Mouse (Mus musculus) midbrain, embryonic 11.5 days (tissue): ENCODE data around the gene Tmem130. TPM values are rescaled to one million over a fixed set of nuclear protein-coding genes. Genes with fewer than 3 reads are reported as not detected.
A peak's percentile ranks its signal among the peaks of the same experiment; 100 is the strongest.

Source experiments
- ATAC-seq: fragments of 200-750 bp; cut with Nextera tagmentation; 2 replicates; pipeline ENCODE4 v1.8.0; 2017; ENCODE audit warnings: moderate TSS enrichment, moderate library complexity; ENCODE audit not compliant: low FRiP score
- DNase-seq: peaks from one replicate; pipeline ENCODE4 v3.0.0; 2015; ENCODE audit warnings: low spot score; ENCODE audit errors: missing footprints
- H3K27ac ChIP-seq: fragments of 300-500 bp; sonication (generic); 2 replicates; pipeline ENCODE4 v1.5.1; 2014; ENCODE audit warnings: low read depth, low read length
- H3K27me3 ChIP-seq: fragments of 300-500 bp; sonication (generic); 2 replicates; pipeline ENCODE4 v1.6.1; 2014; ENCODE audit warnings: mild to moderate bottlenecking, low read length, moderate library complexity, mixed read lengths; ENCODE audit not compliant: control insufficient read depth, insufficient read depth
- H3K36me3 ChIP-seq: fragments of 300-500 bp; sonication (generic); 2 replicates; pipeline ENCODE4 v1.6.1; 2014; ENCODE audit warnings: mild to moderate bottlenecking, low read length, moderate library complexity, mixed read lengths; ENCODE audit not compliant: control insufficient read depth, insufficient read depth
- H3K4me1 ChIP-seq: fragments of 300-500 bp; sonication (generic); 2 replicates; pipeline ENCODE4 v1.6.1; 2014; ENCODE audit warnings: low read length; ENCODE audit not compliant: control insufficient read depth, insufficient read depth
- H3K4me2 ChIP-seq: fragments of 300-500 bp; sonication (generic); 2 replicates; pipeline ENCODE4 v1.6.1; 2014; ENCODE audit warnings: mild to moderate bottlenecking, moderate library complexity
- H3K4me3 ChIP-seq: fragments of 300-500 bp; sonication (generic); 2 replicates; pipeline ENCODE4 v1.5.1; 2014; ENCODE audit warnings: low read depth, low read length
- H3K9ac ChIP-seq: fragments of 300-500 bp; sonication (generic); 2 replicates; pipeline ENCODE4 v1.6.1; 2014; ENCODE audit warnings: low read length
- H3K9me3 ChIP-seq: fragments of 300-500 bp; sonication (generic); 2 replicates; pipeline ENCODE4 v1.6.1; 2016; ENCODE audit warnings: low read length; ENCODE audit not compliant: control insufficient read depth
- WGBS: fragments of 180-500 bp; shearing (Covaris S2); extraction: QIAGEN DNeasy Blood & Tissue Kit; methylation state at CpG from one replicate; pipeline ENCODE4 v1.1.7; 2014; 5-methylcytosine and 5-hydroxymethylcytosine counted together
- polyA plus RNA-seq: library from polyadenylated mRNA; unstranded; fragments of >200 nt; fragmentation: Nextera tagmentation; extraction: Ambion mirVana; gene quantifications from 2 replicates; pipeline ENCODE4 v1.2.1, GENCODE M21; 2014

Tmem130 gene
- 20.1 and 20.6 TPM in 2 replicates for polyA plus RNA-seq

DNA sequence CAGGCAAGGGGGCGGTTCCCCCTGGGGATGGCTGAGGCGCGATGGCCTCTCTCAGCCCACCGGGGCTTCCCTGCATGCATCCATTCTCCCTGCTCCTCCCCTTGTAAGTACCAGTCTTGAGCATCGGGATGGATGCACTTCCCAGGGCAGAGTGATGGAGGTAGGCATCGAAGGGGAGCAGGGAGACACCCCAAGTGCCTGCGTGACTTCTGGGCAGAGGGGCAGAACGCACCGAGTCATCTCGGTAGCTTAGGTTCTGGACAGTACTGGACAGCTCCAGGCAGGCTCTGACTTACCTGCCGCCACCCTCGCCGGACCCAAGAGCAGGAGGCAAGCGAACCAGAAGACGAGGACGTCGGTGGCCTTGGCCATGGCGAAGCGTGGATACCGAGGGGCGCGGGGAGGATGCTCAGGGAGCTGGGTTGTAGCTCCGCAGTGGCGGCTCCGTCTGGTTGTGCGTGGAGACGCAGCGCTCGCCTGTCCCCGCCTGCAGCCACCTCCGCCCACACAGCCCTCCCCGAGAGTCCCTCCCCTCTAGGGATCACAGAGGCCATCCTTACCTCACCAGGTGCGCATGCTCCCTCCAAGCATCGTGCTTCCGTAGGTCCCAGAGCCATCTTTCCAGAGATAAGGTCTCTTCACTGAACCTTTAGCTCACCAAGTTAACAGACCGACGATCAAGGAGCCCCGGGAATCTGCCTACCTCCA, at the start of gene Tmem130:
Gene Tmem130, minus strand, starts transcription at position 658 of the 708 bp plus-strand sequence.
- Histone ChIP-seq H3K4me2 (peak within 1 kb of the TSS; percentile 64), H3K9ac (peak within 1 kb of the TSS; percentile 58), H3K36me3 (no peaks in the 10 kb centered on the region), H3K27ac (no peak within 1 kb of the TSS), H3K4me1 (peaks cover 9% of the 10 kb centered on the region), H3K9me3 (no peaks in the 10 kb centered on the region), H3K27me3 (peaks cover 11% of the 10 kb centered on the region), H3K4me3 (peak within 1 kb of the TSS; percentile 37)
- ATAC-seq (peak; percentile 66), DNase-seq (peak; percentile 89)
- WGBS: 2% methylated on average over 37 of the region's 38 CpGs

DNA sequence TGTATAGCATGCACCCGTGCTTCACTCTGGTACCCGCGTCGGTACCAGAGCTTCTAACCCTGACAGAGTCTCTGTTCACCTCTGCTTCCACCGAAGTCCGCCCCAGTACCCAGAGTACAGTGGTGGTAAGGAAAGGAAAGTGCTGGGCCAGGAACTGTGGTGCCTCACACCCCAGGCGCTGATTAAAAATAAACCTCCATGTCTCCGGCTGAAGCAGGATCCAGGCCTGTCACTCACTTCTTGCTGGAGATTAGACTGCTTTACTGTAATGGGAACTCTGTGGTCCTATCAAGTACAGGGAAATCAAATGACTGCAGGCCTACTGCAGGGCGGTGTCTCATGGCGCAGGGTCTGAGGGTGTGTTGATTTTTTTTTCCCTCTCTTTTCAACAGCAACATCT, 45.3 kb upstream of the Tmem130 start:
- ATAC-seq: no peak
- 97% methylated on average over 10 of the region's 10 CpGs for WGBS
- Histone ChIP-seq H3K4me3 (no peak overlapping the region), H3K4me1 (no peaks in the 10 kb centered on the region), H3K27me3 (no peaks in the 10 kb centered on the region), H3K36me3 (peaks cover 65% of the 10 kb centered on the region), H3K9me3 (no peaks in the 10 kb centered on the region; the same call in 1 of the 2 replicates), H3K9ac (no peak overlapping the region), H3K27ac (no peak overlapping the region), H3K4me2 (no peak overlapping the region)
- no peak for DNase-seq

DNA sequence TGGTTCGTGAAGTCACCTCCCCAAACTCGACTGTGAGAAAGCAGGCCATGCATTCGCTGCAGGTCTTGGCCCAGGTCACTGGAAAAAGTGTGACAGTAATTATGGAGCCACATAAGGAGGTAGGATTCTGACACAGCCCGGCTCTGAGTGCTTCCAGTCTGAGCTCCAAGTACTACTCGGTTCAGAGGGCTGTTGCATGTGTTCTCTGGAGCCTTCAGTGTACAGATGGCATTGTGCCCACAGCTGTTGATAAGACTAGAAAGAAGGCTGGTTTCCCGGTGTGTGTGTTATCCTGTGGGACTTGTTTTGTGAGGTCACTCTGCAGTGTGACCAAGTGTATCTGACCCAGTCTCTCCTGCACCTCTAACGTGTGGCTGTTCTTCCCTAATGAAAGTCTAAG, 42.6 kb upstream of the Tmem130 start:
- Histone ChIP-seq H3K27me3 (no peaks in the 10 kb centered on the region), H3K4me1 (no peaks in the 10 kb centered on the region), H3K9me3 (no peaks in the 10 kb centered on the region), H3K9ac (no peak overlapping the region), H3K27ac (no peak overlapping the region), H3K4me3 (no peak overlapping the region), H3K4me2 (no peak overlapping the region), H3K36me3 (peaks cover 64% of the 10 kb centered on the region)
- WGBS: 93% methylated on average over 7 of the region's 7 CpGs
- DNase-seq (no peak), ATAC-seq (no peak)

DNA sequence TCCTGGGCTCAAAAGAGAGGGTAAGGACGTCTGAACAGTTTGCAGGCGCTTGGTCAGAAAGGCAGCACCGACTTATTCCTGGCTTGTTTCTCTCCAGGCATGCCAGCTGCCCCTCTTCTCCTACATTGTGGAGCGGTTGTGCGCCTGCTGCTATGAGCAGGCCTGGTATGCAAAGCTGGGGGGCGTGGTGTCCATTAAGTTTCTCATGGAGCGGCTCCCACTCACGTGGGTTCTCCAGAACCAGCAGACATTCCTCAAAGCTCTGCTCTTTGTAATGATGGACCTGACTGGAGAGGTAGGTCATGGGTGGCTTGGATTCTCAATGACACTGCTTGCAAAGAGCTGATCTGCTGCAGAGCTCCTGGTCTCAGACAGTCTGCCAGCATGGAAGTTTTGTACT, 41.4 kb upstream of the Tmem130 start:
- WGBS: 91% methylated on average over 8 of the region's 8 CpGs
- H3K4me2 ChIP-seq: no peak overlapping the region
- peaks cover 62% of the 10 kb centered on the region for H3K36me3 ChIP-seq
- no peak overlapping the region for H3K27ac ChIP-seq
- H3K4me1 ChIP-seq: no peaks in the 10 kb centered on the region
- no peaks in the 10 kb centered on the region for H3K27me3 ChIP-seq
- H3K4me3 ChIP-seq: no peak overlapping the region
- no peak for ATAC-seq
- no peak for DNase-seq
- H3K9ac ChIP-seq: no peak overlapping the region
- no peaks in the 10 kb centered on the region for H3K9me3 ChIP-seq

DNA sequence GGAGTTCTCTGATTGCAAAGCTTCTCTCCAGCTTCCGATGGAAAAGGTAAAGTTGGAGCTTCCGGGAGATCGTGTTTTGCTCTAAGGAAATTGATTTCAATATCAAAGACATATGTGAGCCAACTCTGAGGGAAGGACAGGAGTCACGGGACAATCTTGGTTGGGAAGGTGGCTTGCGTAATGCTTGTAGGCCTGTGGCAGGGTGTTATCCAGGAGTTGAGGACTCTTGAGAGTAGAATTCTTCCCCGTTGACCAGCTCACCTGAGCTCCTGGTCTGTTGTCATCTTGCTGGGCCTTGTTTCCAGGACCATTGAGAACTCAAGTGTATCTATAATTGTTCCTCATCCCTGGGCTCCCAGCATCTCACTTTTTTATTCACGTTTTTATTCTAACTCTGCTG, 35.5 kb upstream of the Tmem130 start:
- no peak for DNase-seq
- Histone ChIP-seq H3K36me3 (peaks cover 46% of the 10 kb centered on the region), H3K4me2 (no peak overlapping the region), H3K27me3 (no peaks in the 10 kb centered on the region), H3K27ac (no peak overlapping the region), H3K4me3 (no peak overlapping the region), H3K9me3 (no peaks in the 10 kb centered on the region), H3K4me1 (no peaks in the 10 kb centered on the region), H3K9ac (no peak overlapping the region)
- ATAC-seq: no peak
- 97% methylated on average over 7 of the region's 7 CpGs for WGBS

DNA sequence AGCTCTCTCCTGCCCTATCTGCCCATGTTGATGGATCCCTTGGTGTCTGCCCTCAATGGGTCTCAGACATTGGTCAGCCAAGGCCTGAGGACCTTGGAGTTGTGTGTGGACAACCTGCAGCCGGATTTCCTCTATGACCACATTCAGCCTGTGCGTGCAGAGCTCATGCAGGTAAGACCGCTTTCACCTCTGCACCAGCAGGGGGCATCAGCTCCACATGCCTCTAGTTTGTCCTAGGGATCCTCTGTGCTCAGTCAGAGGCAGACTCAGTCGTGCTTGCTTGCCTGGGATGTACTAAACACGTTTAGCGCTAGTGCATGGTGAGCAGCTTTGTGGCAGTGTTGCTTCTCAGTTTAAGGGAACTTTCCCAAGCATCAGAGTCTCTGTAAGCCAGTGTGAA, 33.1 kb upstream of the Tmem130 start:
- DNase-seq (no peak), ATAC-seq (no peak)
- H3K27me3 ChIP-seq: no peaks in the 10 kb centered on the region
- no peak overlapping the region for H3K27ac ChIP-seq
- H3K36me3 ChIP-seq: peaks cover 47% of the 10 kb centered on the region
- no peak overlapping the region for H3K9ac ChIP-seq
- H3K4me3 ChIP-seq: no peak overlapping the region
- H3K4me2 ChIP-seq: no peak overlapping the region
- H3K9me3 ChIP-seq: no peaks in the 10 kb centered on the region
- 77% methylated on average over 6 of the region's 6 CpGs for WGBS
- H3K4me1 ChIP-seq: no peaks in the 10 kb centered on the region

DNA sequence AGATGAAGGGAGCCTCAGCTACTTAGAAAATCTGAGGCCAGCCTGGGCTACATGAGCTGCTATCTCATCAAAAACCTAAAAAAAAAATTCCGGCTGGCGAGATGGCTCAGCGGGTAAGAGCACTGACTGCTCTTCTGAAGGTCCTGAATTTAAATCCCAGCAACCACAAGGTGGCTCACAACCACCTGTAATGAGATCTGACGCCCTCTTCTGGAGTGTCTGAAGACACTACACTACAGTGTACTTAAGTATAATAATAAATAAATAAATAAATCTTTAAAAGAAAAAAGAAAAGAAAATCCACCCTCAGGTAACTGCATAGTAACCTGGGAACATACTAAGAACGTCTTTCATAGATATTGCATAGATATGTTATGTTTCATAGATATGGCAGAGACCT, 31.8 kb upstream of the Tmem130 start:
- H3K4me1 ChIP-seq: no peaks in the 10 kb centered on the region
- H3K27me3 ChIP-seq: no peaks in the 10 kb centered on the region
- H3K9me3 ChIP-seq: no peaks in the 10 kb centered on the region
- DNase-seq (no peak), ATAC-seq (no peak)
- peaks cover 50% of the 10 kb centered on the region for H3K36me3 ChIP-seq
- H3K27ac ChIP-seq: no peak overlapping the region
- no peak overlapping the region for H3K4me2 ChIP-seq
- WGBS: 92% methylated on average over 5 of the region's 5 CpGs
- no peak overlapping the region for H3K9ac ChIP-seq
- no peak overlapping the region for H3K4me3 ChIP-seq

DNA sequence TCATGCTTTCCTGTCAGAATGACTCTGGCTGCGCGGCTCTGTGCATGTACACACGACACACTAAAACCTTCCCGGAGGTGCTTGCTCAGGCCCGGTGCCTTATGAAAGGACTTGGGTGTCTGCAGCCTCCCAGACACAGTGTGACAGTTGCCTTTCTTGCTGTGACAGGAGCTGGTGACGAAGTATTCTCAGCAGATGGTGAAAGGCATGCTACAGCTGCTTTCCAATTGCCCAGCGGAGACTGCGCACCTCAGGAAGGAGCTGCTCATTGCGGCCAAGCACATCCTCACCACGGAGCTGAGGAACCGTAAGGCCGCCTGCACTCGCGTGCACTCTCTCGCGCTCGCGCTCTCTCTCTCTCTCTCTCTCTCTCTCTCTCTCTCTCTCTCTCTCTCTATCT, 24.8 kb upstream of the Tmem130 start:
- H3K4me2 ChIP-seq: no peak overlapping the region
- peaks cover 57% of the 10 kb centered on the region for H3K36me3 ChIP-seq
- H3K4me1 ChIP-seq: no peaks in the 10 kb centered on the region
- no peak overlapping the region for H3K9ac ChIP-seq
- WGBS: 96% methylated on average over 18 of the region's 18 CpGs
- no peak overlapping the region for H3K27ac ChIP-seq
- DNase-seq (no peak), ATAC-seq (no peak)
- H3K27me3 ChIP-seq: no peaks in the 10 kb centered on the region
- H3K4me3 ChIP-seq: no peak overlapping the region
- H3K9me3 ChIP-seq: no peaks in the 10 kb centered on the region

DNA sequence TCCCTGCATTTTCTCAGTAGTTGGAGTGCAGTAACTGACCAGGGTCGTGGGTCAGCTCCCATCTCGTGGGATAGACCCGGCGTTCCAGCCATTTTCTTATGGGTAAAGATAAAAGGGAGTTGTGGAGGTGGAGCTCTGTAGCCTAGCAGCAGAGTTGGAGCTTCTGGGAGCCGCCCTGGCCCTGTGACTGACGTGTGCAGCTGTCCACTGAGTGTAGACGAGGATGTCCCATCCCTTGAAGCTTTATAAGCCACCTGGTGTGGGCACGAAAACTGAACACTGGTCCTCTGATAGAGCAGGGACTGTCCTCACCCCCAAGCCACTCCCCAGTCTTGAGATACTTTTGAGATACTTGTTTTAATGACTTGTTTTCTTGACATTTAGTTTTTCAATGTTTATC, 19.0 kb upstream of the Tmem130 start:
- no peak overlapping the region for H3K4me2 ChIP-seq
- H3K9me3 ChIP-seq: no peaks in the 10 kb centered on the region
- H3K36me3 ChIP-seq: peaks cover 36% of the 10 kb centered on the region
- no peak overlapping the region for H3K27ac ChIP-seq
- no peak overlapping the region for H3K9ac ChIP-seq
- ATAC-seq (no peak), DNase-seq (no peak)
- H3K27me3 ChIP-seq: no peaks in the 10 kb centered on the region
- H3K4me3 ChIP-seq: no peak overlapping the region
- H3K4me1 ChIP-seq: no peaks in the 10 kb centered on the region
- 82% methylated on average over 8 of the region's 8 CpGs for WGBS
